Mouse (Mus musculus) ES-E14 (cell line): ENCODE data around the gene Lsm14a. TPM values are rescaled to one million over a fixed set of nuclear protein-coding genes. Genes with fewer than 3 reads are reported as not detected.

ENCODE experiments used
- DNase-seq: peaks from one replicate; pipeline ENCODE4 v3.0.0-alpha.2; 2013; ENCODE audit warnings: low read depth, low spot score
- H3K27ac ChIP-seq: 2 replicates; pipeline ENCODE4 v1.5.1; 2012; ENCODE audit warnings: low read depth, mild to moderate bottlenecking, low read length, moderate library complexity, mixed read lengths; ENCODE audit not compliant: poor library complexity, insufficient read depth, severe bottlenecking
- H3K36me3 ChIP-seq: 2 replicates; pipeline ENCODE4 v1.6.1; 2012; ENCODE audit warnings: mild to moderate bottlenecking, low read length, moderate library complexity, mixed read lengths; ENCODE audit not compliant: control insufficient read depth, poor library complexity, insufficient read depth, severe bottlenecking
- H3K4me1 ChIP-seq, 2 experiments: fragments of 150-350 bp in 1 of 2; sonication (generic) in 1 of 2; 2 replicates each; pipeline ENCODE4 v1.6.1; 2012; ENCODE audit warnings: low read length in 2 of 2, mild to moderate bottlenecking in 1 of 2, mixed read lengths in 1 of 2; ENCODE audit not compliant: control insufficient read depth in 2 of 2, insufficient read depth in 2 of 2, poor library complexity in 1 of 2
- H3K4me3 ChIP-seq, 2 experiments: fragments of 150-350 bp in 1 of 2; sonication (generic) in 1 of 2; 2 replicates each; pipeline ENCODE4 v1.5.1; 2012; ENCODE audit warnings: low read length in 2 of 2, low read depth in 1 of 2, mild to moderate bottlenecking in 1 of 2, mixed read lengths in 1 of 2; ENCODE audit not compliant: insufficient read depth in 1 of 2, poor library complexity in 1 of 2, severe bottlenecking in 1 of 2
- H3K9ac ChIP-seq: 2 replicates; pipeline ENCODE4 v1.6.1; 2012; ENCODE audit warnings: low read depth, mild to moderate bottlenecking, low read length, mixed read lengths; ENCODE audit not compliant: poor library complexity, insufficient read depth, severe bottlenecking
- H3K9me3 ChIP-seq: fragments of 150-350 bp; sonication (generic); 2 replicates; pipeline ENCODE4 v1.6.1; 2012; ENCODE audit warnings: low read depth, mild to moderate bottlenecking, low read length; ENCODE audit not compliant: control insufficient read depth, insufficient read depth
- CHD2 ChIP-seq: IDR thresholded peaks from 2 replicates; pipeline ENCODE4 v1.6.1; 2014; ENCODE audit warnings: mild to moderate bottlenecking, low read depth, low read length, inconsistent platforms
- HCFC1 ChIP-seq: IDR thresholded peaks from 2 replicates; pipeline ENCODE4 v1.6.1; 2012; ENCODE audit warnings: low read length, inconsistent platforms, borderline replicate concordance; ENCODE audit not compliant: insufficient read depth
- MAFK ChIP-seq: IDR thresholded peaks from 2 replicates; pipeline ENCODE4 v1.6.1; 2014; ENCODE audit warnings: mild to moderate bottlenecking, low read depth, low read length, inconsistent platforms; ENCODE audit not compliant: insufficient read depth
- ZC3H11A ChIP-seq: IDR thresholded peaks from 2 replicates; pipeline ENCODE4 v1.6.1; 2012; ENCODE audit warnings: low read depth, mild to moderate bottlenecking, inconsistent platforms, low read length, borderline replicate concordance
- ZNF384 ChIP-seq: IDR thresholded peaks from 2 replicates; pipeline ENCODE4 v1.6.1; 2012; ENCODE audit warnings: low read depth, low read length, inconsistent platforms
- in situ Hi-C, 2 experiments: fragments of 600-800 bp; cut with MboI; formaldehyde crosslinking; loops; one replicate each; pipeline ENCODE4 v1.15.1; 2025; ENCODE audit warnings: low sequenced_read_pairs in 2 of 2, inconsistent platforms in 1 of 2; ENCODE audit not compliant: unreplicated experiment in 2 of 2
- total RNA-seq: library from RNA; depleted of rRNA; stranded (reverse); fragments of 300-350 nt; gene quantifications from 2 replicates; pipeline ENCODE4 v1.2.3, GENCODE M21; 2012

Gene Lsm14a
- total RNA-seq, 1 experiment = 72.7 TPM

- 0 out of 4 replicates have a peak, but pooled peaks cover 0 to 2% of the 10 kb centered on the region in 2 experiments for H3K4me1 ChIP-seq
- H3K36me3 ChIP-seq = peaks cover 2% of the 10 kb centered on the region; the same call in 1 of the 2 replicates
- in situ Hi-C loops = no loop called here
- H3K4me3 ChIP-seq = peak overlapping the region in 1 of 2 experiments; percentile 95; a peak in 2 of 4 replicates
- no peak overlapping the region for H3K27ac ChIP-seq
- DNase-seq = no peak
- H3K9me3 ChIP-seq = no peaks in the 10 kb centered on the region
- no peak for TF ChIP-seq MAFK
- no peak for TF ChIP-seq HCFC1
- no peak for TF ChIP-seq CHD2
- no peak for TF ChIP-seq ZC3H11A
- no peak for TF ChIP-seq ZNF384
- H3K9ac ChIP-seq = peak overlapping the region; percentile 93; the same call in 1 of the 2 replicates
These were observed 2.3 kb downstream of the Lsm14a start for GRCm38 (mm10) chr7:34390834-34391155.

- Histone ChIP-seq H3K4me1 (0 out of 4 replicates have a peak, but pooled peaks cover 0 to 2% of the 10 kb centered on the region in 2 experiments), H3K4me3 (peak overlapping the region; percentile 82 to 95), H3K36me3 (peaks cover 2% of the 10 kb centered on the region; the same call in 1 of the 2 replicates), H3K9me3 (no peaks in the 10 kb centered on the region), H3K9ac (peak overlapping the region; percentile 93), H3K27ac (peak overlapping the region; percentile 81; the same call in 1 of the 2 replicates)
- no peak for DNase-seq
- in situ Hi-C loops = no loop called here
- TF ChIP-seq HCFC1 = no peak; the same call in 1 of the 2 replicates
- TF ChIP-seq CHD2 = no peak
- TF ChIP-seq ZC3H11A = no peak
- TF ChIP-seq ZNF384 = no peak
- TF ChIP-seq MAFK = no peak
These were observed 2.8 kb downstream of the Lsm14a start for GRCm38 (mm10) chr7:34390111-34390833.

- peak; percentile 83 for DNase-seq
- in situ Hi-C loops = no loop called here
- Histone ChIP-seq H3K27ac (peak overlapping the region; percentile 87), H3K4me1 (0 out of 4 replicates have a peak, but pooled peaks cover 0 to 2% of the 10 kb centered on the region in 2 experiments), H3K9ac (peak overlapping the region; percentile 93), H3K9me3 (no peaks in the 10 kb centered on the region), H3K4me3 (peak overlapping the region; percentile 82 to 95), H3K36me3 (peaks cover 2% of the 10 kb centered on the region; the same call in 1 of the 2 replicates)
- TF ChIP-seq CHD2 (peak; percentile 95), MAFK (no peak)
These were observed 3.6 kb downstream of the Lsm14a start for GRCm38 (mm10) chr7:34389277-34390085.

GRCm38 (mm10) chr7:34388445-34389276 is 4.5 kb downstream of the Lsm14a start:
- Histone ChIP-seq H3K9me3 (no peaks in the 10 kb centered on the region), H3K27ac (peak overlapping the region; percentile 87), H3K9ac (peak overlapping the region; percentile 93), H3K36me3 (peaks cover 2% of the 10 kb centered on the region; the same call in 1 of the 2 replicates), H3K4me1 (peaks cover 0 to 3% of the 10 kb centered on the region in 2 experiments; a peak in 1 of 4 replicates), H3K4me3 (peak overlapping the region; percentile 82 to 89)
- in situ Hi-C loops = no loop called here
- DNase-seq = no peak
- TF ChIP-seq CHD2 (no peak), ZC3H11A (no peak), MAFK (no peak), HCFC1 (no peak), ZNF384 (no peak)
